Mouse (Mus musculus): ENCODE data around the gene AC129217.1.
"Not testable (repeated sequence)": the region's sequence is repeated elsewhere in the genome, so short reads cannot be mapped to it uniquely, and the experiment has no call there.

Gene AC129217.1

GRCm38 (mm10) chr19:8830664-8831063, 1.1 kb downstream of the AC129217.1 start:
- DNase-seq (ENCODE audit: low read depth), result no peak

- DNase-seq (ENCODE audit: low read depth), result no peak
These were observed 1.7 kb downstream of the AC129217.1 start for GRCm38 (mm10) chr19:8831262-8831661.

GRCm38 (mm10) chr19:8832971-8833370, 3.4 kb downstream of the AC129217.1 start:
- DNase-seq (ENCODE audit: low read depth), result no peak

- DNase-seq (ENCODE audit: low read depth), result not testable (repeated sequence)
These were observed 6.8 kb downstream of the AC129217.1 start for GRCm38 (mm10) chr19:8836327-8836726.

GRCm38 (mm10) chr19:8837251-8837791, 7.7 kb downstream of the AC129217.1 start, which contains the start of gene Bscl2:
Gene Bscl2 (plus strand): TSS chr19:8837467.
- DNase-seq (ENCODE audit: low read depth), result peak; percentile 89

GRCm38 (mm10) chr19:8838041-8838730, 8.6 kb downstream of the AC129217.1 start:
- peak; percentile 24 for DNase-seq (ENCODE audit: low read depth)

DNA sequence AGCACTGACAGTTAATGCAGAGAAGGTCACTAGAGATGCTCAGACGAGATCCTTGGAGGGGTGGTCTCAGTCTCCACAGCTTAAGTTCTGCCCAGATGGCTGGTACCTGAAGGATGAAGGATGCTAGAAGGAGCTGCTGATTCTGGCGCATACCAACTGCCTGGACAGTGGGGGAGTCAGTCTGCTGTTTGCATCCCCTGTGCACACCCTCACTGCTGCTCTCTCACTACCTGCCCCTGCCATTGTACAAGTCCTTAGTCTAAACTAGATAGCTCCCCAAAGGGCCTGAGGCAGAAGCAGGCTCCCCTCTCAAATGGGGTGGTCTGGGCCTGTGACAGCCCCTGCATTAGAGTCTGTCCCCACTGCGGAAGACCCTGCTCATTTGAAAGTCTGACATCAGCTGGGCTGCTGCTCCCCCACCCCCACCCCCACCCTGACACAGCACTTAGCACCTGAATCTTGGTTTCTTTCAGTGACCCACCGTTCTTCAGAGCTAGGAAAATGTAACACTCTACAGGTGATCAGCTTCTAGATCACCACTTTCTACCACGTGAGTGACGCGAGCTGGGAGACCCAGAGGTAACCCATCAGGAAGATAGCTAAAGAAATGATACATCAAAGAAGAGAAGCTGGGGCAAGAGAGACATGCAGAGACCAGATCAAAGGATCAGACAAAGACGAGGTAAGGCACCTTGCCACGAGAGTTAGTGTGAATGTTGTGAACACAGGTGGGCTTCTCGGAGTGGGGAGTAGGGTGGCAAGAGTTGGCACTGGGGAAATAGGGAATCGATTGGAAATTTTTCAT, 9.7 kb downstream of the AC129217.1 start, which contains the start of gene Gng3:
Gene Gng3, minus strand, starts transcription at position 92 of the 805 bp plus-strand sequence.
- DNase-seq (ENCODE audit: low read depth), result peak; percentile 24

DNA sequence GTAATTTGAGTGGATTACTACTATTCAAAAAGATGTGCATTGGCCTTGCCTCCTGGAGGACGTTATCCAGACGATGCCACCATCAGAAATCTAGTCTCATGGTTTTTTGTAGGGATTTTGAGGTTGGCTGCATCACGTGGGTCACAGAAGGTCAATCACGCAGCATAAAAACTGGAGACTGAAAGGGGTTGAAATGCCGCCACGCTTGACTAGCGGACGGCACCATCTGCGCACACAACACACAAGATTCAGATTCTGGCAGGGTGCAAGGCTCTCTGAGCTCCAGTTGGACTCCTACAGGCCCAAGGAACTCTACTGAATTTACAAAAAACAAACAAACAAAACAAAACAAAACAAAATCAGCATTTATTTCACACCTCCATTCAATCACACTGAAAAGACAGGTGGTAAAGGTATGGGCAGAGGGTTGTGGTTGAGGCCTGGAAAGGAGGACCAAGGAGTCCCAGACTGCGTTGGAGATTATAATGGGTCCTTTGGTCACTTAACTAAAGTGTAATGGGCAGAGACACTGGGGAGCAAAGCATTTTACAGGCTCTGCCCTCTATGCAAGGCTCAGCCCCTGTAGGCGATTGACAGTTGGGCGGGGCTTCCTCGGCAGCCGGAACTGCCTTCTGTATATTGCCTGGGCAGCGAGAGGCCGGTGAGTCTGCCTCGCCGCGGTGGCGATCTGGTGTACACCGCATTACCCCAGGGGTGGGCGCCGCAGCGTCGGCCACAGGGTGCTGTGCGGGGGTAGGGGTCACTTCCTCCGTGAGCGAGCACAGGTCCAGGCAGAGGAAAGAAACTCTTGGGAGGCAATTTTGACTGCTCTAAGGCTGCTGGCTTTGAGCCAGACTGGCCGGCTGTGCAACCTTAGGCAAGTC, 10.6 kb downstream of the AC129217.1 start:
- DNase-seq (ENCODE audit: low read depth), result peak; percentile 61

DNA sequence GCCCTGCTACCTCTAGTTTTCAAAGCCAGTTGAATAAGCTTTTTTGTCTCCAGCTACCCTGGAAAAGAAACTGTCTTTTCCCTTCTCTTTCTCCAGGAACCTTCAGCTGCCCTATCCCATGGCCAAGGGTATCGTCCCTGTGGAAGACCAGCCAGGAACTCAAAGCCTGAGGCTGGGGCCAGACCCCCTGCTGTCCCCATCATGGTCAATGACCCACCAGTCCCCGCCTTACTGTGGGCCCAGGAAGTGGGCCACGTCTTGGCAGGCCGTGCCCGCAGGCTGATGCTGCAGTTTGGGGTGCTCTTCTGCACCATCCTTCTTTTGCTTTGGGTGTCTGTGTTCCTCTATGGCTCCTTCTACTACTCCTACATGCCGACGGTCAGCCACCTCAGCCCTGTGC, 11.4 kb downstream of the AC129217.1 start:
- DNase-seq (ENCODE audit: low read depth), result peak; percentile 24

DNA sequence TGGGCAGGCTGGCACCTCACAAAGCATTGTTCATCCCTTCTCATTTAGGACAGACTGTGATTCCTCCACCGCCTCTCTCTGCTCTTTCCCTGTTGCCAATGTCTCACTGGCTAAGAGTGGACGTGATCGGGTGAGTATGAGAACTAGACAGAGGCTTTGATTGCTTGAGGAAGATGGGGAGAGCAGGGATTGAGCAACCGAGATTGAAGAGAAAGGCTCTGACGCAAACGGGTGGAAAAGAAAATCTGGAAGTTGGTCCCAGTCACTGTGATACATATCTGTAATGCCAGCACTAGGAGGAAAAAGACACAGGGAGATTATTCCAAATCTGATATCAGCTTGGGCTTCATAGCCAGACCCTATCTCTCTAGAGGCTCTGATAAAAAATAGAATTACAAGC, 13.4 kb downstream of the AC129217.1 start:
- no peak for DNase-seq (ENCODE audit: low read depth)

DNA sequence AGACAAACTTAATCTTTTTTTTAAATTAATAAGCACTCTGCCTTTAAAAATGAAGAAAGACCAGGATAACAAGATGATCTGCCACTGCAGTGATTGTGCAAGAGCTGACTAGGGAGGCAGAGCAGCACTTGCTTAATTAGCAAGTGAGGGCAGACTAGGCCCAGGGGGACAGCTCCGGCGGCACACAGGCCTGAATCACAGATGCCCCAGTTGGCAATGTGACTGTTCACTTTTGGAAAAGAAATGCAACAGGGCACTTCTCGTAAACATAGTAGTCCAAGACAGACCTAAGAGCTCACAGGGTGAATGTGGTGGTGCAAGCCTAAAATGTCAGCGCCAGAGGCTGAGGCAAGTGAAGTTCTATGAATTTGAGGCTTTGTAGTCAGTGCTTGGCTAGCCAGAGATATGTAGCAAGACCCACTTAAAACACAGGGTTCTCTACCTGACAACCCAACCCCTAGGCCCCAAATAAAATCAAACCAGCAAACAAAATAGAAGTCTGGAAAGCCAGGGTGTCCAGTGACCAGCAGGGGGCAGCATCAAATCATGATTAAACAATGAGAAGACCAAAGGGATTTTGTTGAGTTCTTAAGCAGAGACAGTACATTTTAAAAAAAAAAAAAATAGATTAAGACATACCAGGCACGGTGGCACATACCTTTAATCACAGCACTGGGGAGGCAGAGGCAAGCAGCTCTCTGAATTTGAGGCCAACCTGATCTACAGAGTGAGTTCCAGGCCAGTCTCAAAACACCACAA, 15.0 kb downstream of the AC129217.1 start:
- DNase-seq (ENCODE audit: low read depth), result peak; percentile 89

DNA sequence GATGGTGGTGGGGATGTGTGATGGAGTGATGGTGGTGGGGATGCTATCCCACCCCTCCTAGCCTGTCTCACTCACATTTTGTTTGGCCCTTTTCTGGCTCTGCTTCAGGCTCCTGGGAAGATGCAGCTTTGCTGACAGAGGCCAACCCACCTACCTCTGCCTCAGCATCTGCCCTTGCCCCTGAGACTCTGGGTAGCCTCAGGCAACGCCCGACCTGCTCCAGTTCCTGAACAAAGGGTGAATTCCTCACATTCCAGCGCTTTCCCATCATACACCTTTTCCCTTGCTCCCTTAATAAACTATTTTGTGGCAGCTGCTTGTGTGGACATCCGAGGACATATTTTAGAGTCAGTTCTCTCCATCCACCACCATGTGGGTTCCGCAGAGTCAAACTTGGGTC, 18.8 kb downstream of the AC129217.1 start:
- no peak for DNase-seq (ENCODE audit: low read depth)

DNA sequence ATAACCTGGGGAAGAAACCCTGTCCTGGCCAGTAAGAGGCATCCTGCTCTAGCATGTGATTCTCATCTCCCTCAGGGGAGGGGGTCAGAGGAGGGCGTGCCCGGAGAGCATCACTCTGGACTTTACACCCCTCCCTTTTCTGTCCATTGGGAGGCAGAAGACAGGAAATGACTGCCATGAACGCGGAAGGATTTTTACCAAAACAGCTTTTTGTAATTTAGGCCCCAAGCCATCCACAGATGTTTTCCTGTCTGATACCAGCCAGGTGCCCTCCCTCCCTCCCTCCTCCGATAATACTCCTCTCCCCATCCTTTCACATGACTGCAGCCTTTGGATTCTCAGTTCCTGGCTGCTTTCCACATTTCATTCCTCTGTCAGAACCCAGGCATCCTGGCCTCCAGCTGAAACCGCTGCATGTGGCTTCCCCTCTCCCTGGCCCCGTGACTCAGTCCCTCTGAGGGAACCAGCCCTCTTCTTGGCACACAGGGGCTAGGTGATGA, 20.9 kb downstream of the AC129217.1 start, which contains the start of gene Lrrn4cl:
Gene Lrrn4cl, plus strand, starts transcription at position 367 of the 500 bp plus-strand sequence.
- no peak for DNase-seq (ENCODE audit: low read depth)

- DNase-seq (ENCODE audit: low read depth), result no peak
These were observed 22.1 kb downstream of the AC129217.1 start for GRCm38 (mm10) chr19:8851639-8852038.

DNA sequence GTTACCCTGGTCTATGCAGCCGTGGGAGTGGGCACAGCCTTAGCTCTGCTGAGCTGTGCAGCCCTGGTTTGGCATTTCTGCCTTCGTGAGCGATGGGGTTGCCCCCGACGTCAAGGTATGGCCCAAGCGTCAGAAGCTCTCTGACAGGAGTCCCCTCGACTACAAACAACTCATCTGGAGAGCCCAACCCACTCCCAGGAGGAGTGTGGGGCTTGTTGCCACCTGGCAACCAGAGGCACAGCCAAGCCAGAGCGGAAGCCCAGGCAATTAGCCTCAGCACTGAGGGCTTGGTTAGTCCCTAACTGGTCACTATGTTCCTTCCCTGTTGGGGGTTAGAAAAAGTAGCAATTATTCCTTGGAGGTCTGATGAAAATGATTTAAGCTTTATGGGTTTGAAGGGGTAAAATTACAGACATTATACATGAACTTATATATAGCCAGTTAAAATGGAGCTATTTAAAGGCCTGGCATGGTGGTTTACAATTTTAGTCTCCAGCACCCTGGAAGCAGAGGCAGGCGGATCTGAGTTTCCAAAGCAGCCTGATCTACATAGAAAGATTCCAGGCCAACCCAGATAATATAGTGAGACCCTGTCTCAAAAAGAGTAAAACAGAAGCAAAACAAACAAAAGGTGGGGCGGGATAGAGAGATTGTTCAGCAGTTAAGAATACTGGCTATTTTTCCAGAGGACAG, 22.8 kb downstream of the AC129217.1 start:
- no peak for DNase-seq (ENCODE audit: low read depth)

DNA sequence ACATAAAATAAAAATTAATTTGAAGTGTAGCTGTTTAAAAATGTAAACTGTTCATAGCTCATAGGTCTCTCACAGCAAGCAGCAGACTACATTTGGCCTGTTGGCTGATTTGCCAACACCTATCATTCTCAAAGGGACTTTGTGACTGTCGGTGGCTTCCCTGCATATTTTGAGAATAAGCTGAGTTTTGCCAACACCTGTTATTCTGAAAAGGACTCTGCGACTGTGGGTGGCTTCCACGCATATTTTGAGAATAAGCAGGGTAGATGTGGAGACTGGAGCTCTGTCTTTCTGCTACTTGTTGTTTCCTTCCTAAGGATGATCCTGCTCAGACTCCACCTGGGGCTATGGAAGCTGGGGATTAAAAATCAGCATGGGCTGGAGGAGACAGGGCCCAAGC, 23.5 kb downstream of the AC129217.1 start:
- DNase-seq (ENCODE audit: low read depth), result no peak

- peak; percentile 60 for DNase-seq (ENCODE audit: low read depth)
These were observed 28.1 kb downstream of the AC129217.1 start for GRCm38 (mm10) chr19:8857689-8858088.

DNA sequence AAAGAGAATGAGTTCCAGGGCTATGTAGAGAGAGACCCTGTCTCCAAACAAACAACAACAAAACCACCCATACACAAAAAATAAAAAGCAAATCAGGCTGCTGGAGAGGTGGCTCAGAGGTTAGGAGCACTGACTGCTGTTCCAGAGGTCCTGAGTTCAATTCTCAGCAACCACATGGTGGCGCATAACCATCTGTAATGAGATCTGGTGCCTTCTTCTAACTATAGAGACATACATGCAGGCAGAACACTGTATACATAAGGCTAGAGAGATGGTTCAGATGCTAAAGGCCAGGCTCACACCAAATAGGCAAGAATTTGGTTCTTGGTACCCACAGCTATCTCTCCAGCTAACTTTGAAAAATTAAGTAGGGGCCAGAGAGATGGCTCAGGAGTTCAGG, 29.4 kb downstream of the AC129217.1 start:
- DNase-seq (ENCODE audit: low read depth), result peak; percentile 70

GRCm38 (mm10) chr19:8864265-8864664, 34.7 kb downstream of the AC129217.1 start:
- no peak for DNase-seq (ENCODE audit: low read depth)

DNA sequence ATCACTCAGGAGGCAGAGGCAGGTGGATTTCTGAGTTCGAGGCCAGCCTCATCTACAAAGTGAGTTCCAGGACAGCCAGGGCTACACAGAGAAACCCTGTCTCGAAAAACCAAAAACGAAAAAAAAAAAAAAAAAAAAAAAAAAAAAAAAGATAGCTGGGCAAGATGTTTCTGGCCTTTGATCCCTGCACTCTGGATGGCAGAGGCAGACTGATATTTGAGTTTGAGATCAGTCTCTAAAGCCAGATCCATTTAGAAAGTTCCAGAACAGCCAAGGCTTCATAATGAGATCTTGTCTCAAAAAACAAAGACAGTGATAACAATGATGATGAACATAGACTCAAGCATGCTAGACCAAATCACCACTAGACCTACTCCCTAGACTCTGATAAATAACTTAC, 40.8 kb downstream of the AC129217.1 start:
- not testable (repeated sequence) for DNase-seq (ENCODE audit: low read depth)
